Mouse (Mus musculus): ENCODE measurements around the gene Mphosph6.
A peak's percentile ranks its signal among the peaks of the same experiment; 100 is the strongest.

Gene Mphosph6

GRCm38 (mm10) chr8:117801443-117802298 is at the start of gene Mphosph6:
Gene Mphosph6, minus strand, starts transcription at chr8:117801943.
- DNase-seq (ENCODE audit: low read depth, low spot score): peak; percentile 99

GRCm38 (mm10) chr8:117850420-117850819 is 48.7 kb upstream of the Mphosph6 start:
- DNase-seq (ENCODE audit: low read depth, low spot score): no peak

GRCm38 (mm10) chr8:117847865-117848264 is 46.1 kb upstream of the Mphosph6 start:
- DNase-seq (ENCODE audit: low read depth, low spot score): no peak

GRCm38 (mm10) chr8:117843694-117844093 is 42.0 kb upstream of the Mphosph6 start:
- no peak for DNase-seq (ENCODE audit: low read depth, low spot score)

GRCm38 (mm10) chr8:117813524-117813923 is 11.8 kb upstream of the Mphosph6 start:
- DNase-seq (ENCODE audit: low read depth, low spot score): no peak

GRCm38 (mm10) chr8:117810676-117811075 is 8.9 kb upstream of the Mphosph6 start:
- no peak for DNase-seq (ENCODE audit: low read depth, low spot score)

GRCm38 (mm10) chr8:117805419-117805818 is 3.7 kb upstream of the Mphosph6 start:
- no peak for DNase-seq (ENCODE audit: low read depth, low spot score)

- DNase-seq (ENCODE audit: low read depth, low spot score): no peak
Measured at GRCm38 (mm10) chr8:117802299-117802689, 551 bp upstream of the Mphosph6 start.

- DNase-seq (ENCODE audit: low read depth, low spot score): no peak
Measured at GRCm38 (mm10) chr8:117798066-117798465, 3.7 kb downstream of the Mphosph6 start.

- no peak for DNase-seq (ENCODE audit: low read depth, low spot score)
Measured at GRCm38 (mm10) chr8:117796464-117796863, 5.3 kb downstream of the Mphosph6 start.

- DNase-seq (ENCODE audit: low read depth, low spot score): no peak
Measured at GRCm38 (mm10) chr8:117794581-117794980, 7.2 kb downstream of the Mphosph6 start.

GRCm38 (mm10) chr8:117792616-117793144 is 9.1 kb downstream of the Mphosph6 start:
- DNase-seq (ENCODE audit: low read depth, low spot score): no peak

GRCm38 (mm10) chr8:117786428-117786827 is 15.3 kb downstream of the Mphosph6 start:
- DNase-seq (ENCODE audit: low read depth, low spot score): peak; percentile 38

- DNase-seq (ENCODE audit: low read depth, low spot score): no peak
Measured at GRCm38 (mm10) chr8:117783021-117783420, 18.7 kb downstream of the Mphosph6 start.

GRCm38 (mm10) chr8:117781375-117782129 is 20.2 kb downstream of the Mphosph6 start:
- DNase-seq (ENCODE audit: low read depth, low spot score): no peak

- DNase-seq (ENCODE audit: low read depth, low spot score): no peak
Measured at GRCm38 (mm10) chr8:117779344-117779743, 22.4 kb downstream of the Mphosph6 start.

GRCm38 (mm10) chr8:117778531-117779322 is 23.0 kb downstream of the Mphosph6 start:
- no peak for DNase-seq (ENCODE audit: low read depth, low spot score)

- DNase-seq (ENCODE audit: low read depth, low spot score): no peak
Measured at GRCm38 (mm10) chr8:117776075-117776474, 25.7 kb downstream of the Mphosph6 start.

GRCm38 (mm10) chr8:117775626-117776025 is 26.1 kb downstream of the Mphosph6 start:
- no peak for DNase-seq (ENCODE audit: low read depth, low spot score)

GRCm38 (mm10) chr8:117772597-117772996 is 29.1 kb downstream of the Mphosph6 start:
- DNase-seq (ENCODE audit: low read depth, low spot score): peak; percentile 47

GRCm38 (mm10) chr8:117772126-117772525 is 29.6 kb downstream of the Mphosph6 start:
- peak; percentile 59 for DNase-seq (ENCODE audit: low read depth, low spot score)
